Mouse (Mus musculus) ES-E14 (cell line): ENCODE results near the gene Nrxn3.

ENCODE experiments used
- HCFC1 ChIP-seq: IDR thresholded peaks from 2 replicates; pipeline ENCODE4 v1.6.1; 2012; ENCODE audit warnings: low read length, inconsistent platforms, borderline replicate concordance; ENCODE audit not compliant: insufficient read depth
- MAFK ChIP-seq: IDR thresholded peaks from 2 replicates; pipeline ENCODE4 v1.6.1; 2014; ENCODE audit warnings: mild to moderate bottlenecking, low read depth, low read length, inconsistent platforms; ENCODE audit not compliant: insufficient read depth
- ZC3H11A ChIP-seq: IDR thresholded peaks from 2 replicates; pipeline ENCODE4 v1.6.1; 2012; ENCODE audit warnings: low read depth, mild to moderate bottlenecking, inconsistent platforms, low read length, borderline replicate concordance
- ZNF384 ChIP-seq: IDR thresholded peaks from 2 replicates; pipeline ENCODE4 v1.6.1; 2012; ENCODE audit warnings: low read depth, low read length, inconsistent platforms

GRCm38 (mm10) chr12:88818622-88819334, 96.1 kb downstream of the Nrxn3 start:
- TF ChIP-seq MAFK = no peak
- no peak for TF ChIP-seq ZNF384
- TF ChIP-seq ZC3H11A = no peak
- no peak for TF ChIP-seq HCFC1
